Mouse (Mus musculus) G1E (cell line): Measurements from ENCODE around the gene Ttc7.

Source experiments
- CTCF ChIP-seq: IDR thresholded peaks from 2 replicates; pipeline ENCODE4 v1.5.1; 2012; ENCODE audit warnings: low read depth, low read length, inconsistent platforms, mixed read lengths
- POLR2AphosphoS5 ChIP-seq: IDR thresholded peaks from 2 replicates; pipeline ENCODE4 v1.6.1; 2012; ENCODE audit warnings: low read depth, low read length, inconsistent platforms; ENCODE audit not compliant: insufficient replicate concordance

DNA sequence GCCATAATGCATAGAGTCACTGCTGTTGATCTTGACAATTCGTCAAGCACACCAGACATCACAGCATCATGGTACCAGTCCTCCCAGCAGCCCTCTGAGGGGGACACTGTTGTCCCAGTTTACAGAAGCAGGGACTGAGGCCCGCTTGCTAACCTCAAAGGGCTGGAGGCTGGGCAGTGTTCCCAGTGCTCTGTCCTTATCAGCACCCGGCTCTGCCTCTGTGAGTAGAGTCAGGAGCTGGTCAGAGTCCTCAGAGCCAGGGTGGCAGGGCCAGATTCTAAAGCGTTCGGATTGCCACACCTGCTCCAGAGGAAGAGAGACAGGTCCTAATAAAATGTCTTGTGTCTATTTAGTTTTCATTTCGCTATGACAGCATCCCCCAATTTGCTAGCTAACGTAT lies 55.0 kb downstream of the Ttc7 start:
- TF ChIP-seq CTCF = no peak
- TF ChIP-seq POLR2AphosphoS5 = no peak
